Mouse (Mus musculus) urinary bladder, adult 2 months (tissue): ENCODE data around the gene Ccdc124. TPM values are rescaled to one million over a fixed set of nuclear protein-coding genes. Genes with fewer than 3 reads are reported as not detected.
A peak's percentile ranks its signal among the peaks of the same experiment; 100 is the strongest.

Source experiments
- DNase-seq: peaks from one replicate; pipeline ENCODE4 v3.0.0; 2022; ENCODE audit warnings: low spot score
- polyA plus RNA-seq: library from polyadenylated mRNA; depleted of rRNA; stranded (reverse); fragments of >200 nt; gene quantifications from 2 replicates; pipeline ENCODE4 v1.2.3, GENCODE M21; 2012

Ccdc124 gene
- polyA plus RNA-seq, 1 experiment, result 74.6 TPM

- DNase-seq, result no peak
These were observed 27.2 kb downstream of the Ccdc124 start for GRCm38 (mm10) chr8:70846371-70847154.

GRCm38 (mm10) chr8:70845108-70845507 lies 28.6 kb downstream of the Ccdc124 start:
- DNase-seq, result no peak

GRCm38 (mm10) chr8:70844523-70844922 lies 29.2 kb downstream of the Ccdc124 start:
- DNase-seq, result peak; percentile 85

GRCm38 (mm10) chr8:70843941-70844340 lies 29.8 kb downstream of the Ccdc124 start:
- DNase-seq, result no peak

DNA sequence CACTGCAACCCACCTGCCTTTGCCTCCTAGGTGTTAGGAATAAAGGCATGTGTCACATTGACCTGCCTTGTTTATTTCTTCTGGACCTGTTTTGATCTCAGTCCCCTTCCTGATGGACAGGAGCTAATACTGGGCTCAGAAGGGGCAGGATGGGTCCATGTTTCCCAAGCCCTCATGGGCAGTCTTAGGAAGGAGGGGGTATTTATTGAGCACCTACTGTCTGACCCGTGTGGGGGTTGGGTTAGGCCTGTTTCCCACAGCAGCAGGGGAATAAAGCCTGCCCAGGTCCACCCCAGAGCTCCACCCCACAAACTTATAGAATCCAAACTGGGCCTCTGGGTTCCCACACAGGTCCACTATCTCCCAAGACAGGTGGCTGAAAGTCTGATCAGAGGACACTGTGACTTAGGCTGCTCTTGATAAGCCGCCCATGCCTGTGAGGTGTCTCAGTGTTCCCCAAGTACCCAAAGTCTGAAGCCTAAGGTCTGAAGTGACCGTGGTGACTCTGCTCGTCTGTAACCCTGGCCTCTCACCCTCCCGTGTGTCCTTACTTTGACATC lies 30.4 kb downstream of the Ccdc124 start:
- no peak for DNase-seq

- DNase-seq, result no peak
These were observed 31.3 kb downstream of the Ccdc124 start for GRCm38 (mm10) chr8:70842484-70842883.

GRCm38 (mm10) chr8:70841147-70842072 lies 32.3 kb downstream of the Ccdc124 start:
- peak; percentile 83 for DNase-seq

- DNase-seq, result no peak
These were observed 33.1 kb downstream of the Ccdc124 start for GRCm38 (mm10) chr8:70840590-70840989.

DNA sequence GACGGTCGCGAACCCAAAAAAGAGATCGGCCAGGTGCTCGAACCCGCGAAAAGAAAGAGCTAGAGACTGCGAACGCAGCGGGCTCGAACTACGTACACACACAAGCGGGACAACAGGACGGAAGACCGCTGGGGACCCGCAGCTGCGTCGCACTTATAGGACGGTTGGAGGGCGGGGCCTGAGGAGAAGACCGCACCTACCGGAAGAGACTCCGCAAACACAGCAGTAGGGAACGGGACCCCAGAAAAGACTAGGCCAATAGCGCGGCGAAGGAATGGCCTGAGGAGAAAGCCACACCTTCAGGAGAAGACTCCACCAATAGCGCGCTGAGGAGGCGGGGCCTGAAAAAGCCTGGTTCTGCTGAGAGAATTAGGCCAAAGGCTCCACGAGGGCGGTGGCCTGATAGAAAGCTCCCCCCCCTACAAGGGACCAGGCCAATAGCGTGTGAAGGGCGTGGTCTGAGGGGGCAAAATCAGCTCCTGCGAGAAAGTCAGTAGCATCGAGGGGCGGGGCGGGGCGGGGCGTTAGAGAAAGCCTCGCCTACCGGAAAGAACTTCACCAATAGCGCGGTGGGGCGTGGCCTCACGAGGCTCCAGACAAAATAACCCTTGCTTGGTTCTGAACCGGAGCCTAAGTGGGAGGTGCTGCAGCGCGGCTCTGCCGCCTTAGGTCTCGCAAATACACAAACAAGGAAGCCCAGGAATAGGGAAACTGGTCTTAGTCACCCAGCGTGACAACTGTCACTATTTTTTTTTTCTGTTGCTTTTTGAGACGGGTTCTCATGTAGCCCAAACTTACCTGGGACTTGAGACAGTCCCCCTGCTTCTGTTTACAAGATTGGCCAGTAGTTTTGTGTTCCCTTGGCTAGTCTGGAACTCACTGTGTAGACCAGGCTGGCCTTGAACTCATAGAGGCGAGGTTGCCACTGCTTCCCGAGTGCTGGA lies 34.1 kb downstream of the Ccdc124 start, which contains the start of gene Arrdc2:
Gene Arrdc2, minus strand, starts transcription at position 313 of the 944 bp plus-strand sequence.
- DNase-seq, result peak; percentile 90

DNA sequence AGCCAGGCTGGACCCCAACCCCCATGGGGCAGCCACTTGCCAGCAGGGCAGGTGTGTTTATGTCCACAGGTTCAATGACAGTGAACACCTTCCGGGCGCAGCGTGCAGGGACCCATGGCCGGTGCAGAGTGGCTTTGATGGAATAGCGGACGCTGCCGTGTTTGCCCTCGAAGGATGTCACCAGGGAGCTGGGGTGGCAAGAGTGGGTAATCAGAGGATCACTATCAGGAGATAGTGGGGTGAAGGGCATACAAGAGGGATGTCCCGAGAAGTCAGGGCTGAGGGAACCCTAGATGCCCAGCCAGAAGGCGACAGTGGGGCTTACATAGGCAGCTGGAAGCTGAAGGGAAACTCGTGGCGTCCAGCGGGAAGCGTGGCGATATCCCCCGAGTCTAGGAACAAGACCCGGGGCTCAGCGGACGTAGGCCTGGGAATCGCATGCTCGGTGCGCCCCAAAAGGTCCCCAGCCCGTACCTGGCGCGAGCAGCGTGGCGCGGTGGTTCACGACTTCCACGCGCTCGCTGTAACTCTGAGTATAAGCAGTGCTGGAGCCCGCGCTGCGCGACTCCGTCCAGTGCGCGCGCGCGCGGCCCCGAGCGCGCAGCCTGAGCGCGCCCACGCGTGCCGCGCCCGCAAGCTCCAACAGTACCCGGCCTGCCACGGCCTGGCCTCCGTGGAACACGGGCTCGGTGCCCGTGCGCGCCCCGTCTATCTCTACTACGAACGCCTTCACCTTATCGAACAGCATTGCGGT lies 34.9 kb downstream of the Ccdc124 start:
- DNase-seq, result peak; percentile 48

GRCm38 (mm10) chr8:70836666-70837065 lies 37.1 kb downstream of the Ccdc124 start:
- no peak for DNase-seq

DNA sequence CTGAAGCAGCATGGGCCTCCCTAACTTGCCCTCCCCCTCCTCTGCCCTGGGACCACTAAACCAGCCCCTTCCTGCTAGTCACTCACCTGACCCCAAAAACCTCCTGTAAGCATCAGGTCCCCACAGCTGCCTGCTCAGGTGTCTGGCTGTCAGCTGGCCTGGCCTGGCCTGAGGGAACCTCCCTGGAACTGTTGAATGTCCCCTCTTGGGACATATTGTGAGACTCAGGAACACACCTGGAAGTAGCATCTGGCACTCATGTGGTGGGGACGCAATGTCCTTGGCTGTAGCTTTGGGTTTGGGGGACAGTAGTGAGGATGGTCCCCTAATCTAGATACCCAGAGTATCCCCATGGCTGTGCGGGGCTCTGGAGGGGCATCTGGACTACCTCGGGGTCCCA lies 39.7 kb downstream of the Ccdc124 start:
- no peak for DNase-seq

GRCm38 (mm10) chr8:70833520-70833919 lies 40.2 kb downstream of the Ccdc124 start:
- no peak for DNase-seq

GRCm38 (mm10) chr8:70833018-70833482 lies 40.7 kb downstream of the Ccdc124 start:
- no peak for DNase-seq

DNA sequence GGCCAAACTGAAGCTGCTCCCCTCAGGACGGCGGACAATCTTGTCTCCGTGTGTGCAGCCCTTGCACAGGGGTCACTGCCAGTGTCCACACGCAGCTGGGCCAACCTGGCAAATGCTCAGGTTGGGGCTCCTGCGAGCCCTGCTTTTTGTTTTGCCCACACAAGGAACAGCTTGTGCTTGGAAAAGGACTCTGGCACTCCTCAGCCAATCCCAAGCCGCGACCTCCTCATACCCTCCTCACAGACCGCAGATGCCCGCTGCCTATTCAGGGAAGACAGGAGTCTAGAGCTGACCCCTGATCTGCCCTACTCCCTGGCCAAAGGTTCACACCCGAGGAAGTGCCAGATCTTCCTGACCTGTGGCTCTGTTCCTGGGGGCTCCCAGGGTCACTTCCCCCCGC lies 41.4 kb downstream of the Ccdc124 start:
- no peak for DNase-seq

- DNase-seq, result no peak
These were observed 42.2 kb downstream of the Ccdc124 start for GRCm38 (mm10) chr8:70831517-70831916.

DNA sequence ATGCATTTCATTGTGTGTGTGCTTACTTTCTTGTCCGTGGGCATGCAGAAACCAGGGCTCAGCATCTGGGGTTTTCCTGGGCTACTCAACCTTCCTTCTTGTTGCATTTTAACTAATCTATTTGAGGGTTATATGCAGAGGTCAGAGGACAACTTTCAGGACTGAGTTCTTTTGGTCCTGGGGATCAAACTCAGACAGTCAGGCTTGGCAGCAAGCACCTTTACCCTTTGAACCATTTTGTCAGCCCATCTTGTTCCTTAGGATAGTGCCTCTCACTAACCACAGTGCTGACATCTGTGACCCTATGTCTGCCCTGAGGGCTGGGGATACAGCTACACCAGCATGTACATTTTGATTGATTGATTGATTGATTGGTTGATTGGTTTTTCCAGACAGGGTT lies 45.9 kb downstream of the Ccdc124 start:
- DNase-seq, result no peak

DNA sequence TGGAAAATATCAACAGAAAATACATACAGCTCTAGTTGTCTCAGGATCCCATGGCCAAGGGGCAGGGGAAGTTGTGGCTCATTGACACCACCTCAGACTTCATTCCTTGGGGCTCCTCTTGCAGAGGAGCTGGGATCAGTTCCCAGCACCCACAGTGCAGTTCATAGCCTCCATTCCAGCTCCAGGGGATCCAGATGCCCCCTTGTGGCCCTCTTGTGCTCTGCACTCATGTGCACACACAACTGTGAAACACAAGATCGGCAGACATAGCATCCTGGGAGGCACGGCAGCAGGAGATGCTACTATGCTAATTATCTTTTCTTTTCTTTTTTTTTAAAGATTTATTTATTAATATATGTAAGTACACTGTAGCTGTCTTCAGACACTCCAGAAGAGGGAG lies 46.7 kb downstream of the Ccdc124 start:
- no peak for DNase-seq

DNA sequence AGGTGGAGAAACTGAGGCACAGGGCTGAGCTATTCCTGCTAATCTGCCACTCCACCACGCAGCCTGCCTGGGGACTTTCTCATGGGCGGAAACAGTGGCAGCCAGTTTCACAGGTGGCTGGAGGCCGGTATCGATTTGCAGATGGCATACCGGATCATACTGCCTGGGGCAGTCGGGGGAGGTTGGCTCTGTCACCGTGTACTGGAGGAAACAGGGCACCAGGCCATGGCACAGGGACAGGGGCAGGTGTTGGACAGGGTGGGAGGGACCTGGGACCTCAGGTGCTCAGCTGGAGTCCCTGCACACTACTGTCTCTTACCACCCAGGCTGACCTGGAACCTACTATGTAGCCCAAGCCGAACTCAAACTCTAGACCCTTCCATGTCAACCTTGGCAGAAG lies 47.9 kb downstream of the Ccdc124 start:
- DNase-seq, result no peak

DNA sequence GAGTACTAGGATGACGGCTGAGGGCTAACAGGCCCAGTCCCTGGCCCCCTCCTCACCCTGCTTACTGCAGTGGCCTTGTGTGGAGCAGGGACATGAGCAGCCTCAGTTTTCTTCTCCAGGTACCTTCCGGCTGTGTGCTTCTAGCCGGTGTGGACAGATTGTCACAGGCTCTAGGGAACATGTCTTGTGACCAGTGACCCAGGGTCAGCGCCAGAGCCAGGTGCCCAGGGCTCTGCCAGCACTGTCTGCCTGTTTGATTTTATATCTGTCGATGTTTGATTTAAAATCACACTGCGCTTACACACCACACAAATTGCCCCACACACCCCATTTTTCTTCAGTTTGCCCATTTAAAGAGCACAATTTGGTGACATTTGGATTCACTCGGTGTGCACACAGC lies 49.9 kb downstream of the Ccdc124 start:
- no peak for DNase-seq
